ENCODE assay signal across 11 mouse cellular contexts in genomic region chr8:119984085-119984484, GRCm38 (mm10). TPM values are rescaled to one million over a fixed set of nuclear protein-coding genes. Genes with fewer than 3 reads are reported as not detected.
DNase-seq lines count a peak whose midpoint lies in the region; ATAC-seq lines count a peak whose summit lies in the region.
"Had no signal": no experiment of that assay in that cellular context is flagged by ENCODE, and none has a peak within 500 bp of the region (broad histone marks: within the 10 kb centered on the region; RNA-seq: fewer than 3 reads in every experiment).

No protein-coding gene starts in this region.

- no peaks in the 10 kb centered on the region for H3K9me3 ChIP-seq in liver, embryonic 13.5 days (replicated peaks)
- H3K9me3 ChIP-seq: embryonic facial prominence, embryonic 15.5 days; neural tube, embryonic 12.5 days had no signal

- no peak for ATAC-seq in liver, embryonic 13.5 days (ENCODE audit: low read depth)
- ATAC-seq in frontal cortex, adult (ENCODE audit: low TSS enrichment): no peak

- 0 out of 2 replicates have a peak, but pooled peaks cover 2% of the 10 kb centered on the region for H3K4me1 ChIP-seq in liver, embryonic 13.5 days (replicated peaks)
- H3K4me1 ChIP-seq: neural tube, embryonic 12.5 days had no signal

- H3K4me3 ChIP-seq in liver, embryonic 13.5 days (replicated peaks): no peak overlapping the region
- H3K4me3 ChIP-seq: embryonic facial prominence, embryonic 15.5 days; neural tube, embryonic 12.5 days had no signal

- DNase-seq in heart, adult 11 months: peak; percentile 87
- DNase-seq in heart, adult 9 months (ENCODE audit: low spot score in 2 of 2): no peak
- DNase-seq in spleen, postnatal 10 days (ENCODE audit: low spot score in 2 of 2): peak; percentile 17 to 56
- DNase-seq in spleen, postnatal 14 days (ENCODE audit: low spot score in 2 of 2): no peak
- DNase-seq in liver, embryonic 13.5 days: peak; percentile 6
- DNase-seq in thymus, postnatal 4 days: peak; percentile 68
- DNase-seq in embryo, embryonic 10.5 days (ENCODE audit: low spot score): no peak
- DNase-seq: gastrocnemius, postnatal 36 days had no signal

- no peaks in the 10 kb centered on the region for H3K27me3 ChIP-seq in liver, embryonic 13.5 days
- H3K27me3 ChIP-seq: embryonic facial prominence, embryonic 15.5 days; neural tube, embryonic 12.5 days had no signal

- no peak overlapping the region for H3K4me2 ChIP-seq in liver, embryonic 13.5 days
- H3K4me2 ChIP-seq: embryonic facial prominence, embryonic 15.5 days; neural tube, embryonic 12.5 days had no signal

- no peak overlapping the region for H3K27ac ChIP-seq in liver, embryonic 13.5 days
- H3K27ac ChIP-seq: embryonic facial prominence, embryonic 15.5 days; neural tube, embryonic 12.5 days had no signal

- no peaks in the 10 kb centered on the region for H3K36me3 ChIP-seq in liver, embryonic 13.5 days
- H3K36me3 ChIP-seq: embryonic facial prominence, embryonic 15.5 days; neural tube, embryonic 12.5 days had no signal

- no peak overlapping the region for H3K9ac ChIP-seq in liver, embryonic 13.5 days
- H3K9ac ChIP-seq: embryonic facial prominence, embryonic 15.5 days; neural tube, embryonic 12.5 days had no signal

RNA-seq across cellular contexts. Expression of gene Crispld2, which starts 8.2 kb away (rescaled TPM):
- polyA plus RNA-seq in liver, embryonic 13.5 days (2015; fragmentation: Nextera tagmentation; extraction: Ambion mirVana): 0.74 and 0.80 TPM in 2 replicates

Comparison
In these comparisons a context has a peak if more than half of its experiments do, and no peak if none do; other contexts are left out.
1. DNase-seq: peak in heart, adult 11 months (single experiment), spleen, postnatal 10 days (2 of 2), liver, embryonic 13.5 days (single experiment) and thymus, postnatal 4 days (single experiment); none in heart, adult 9 months (0 of 2), spleen, postnatal 14 days (0 of 2) and embryo, embryonic 10.5 days (single experiment).